22 mouse cellular contexts compared by ENCODE assay signal in the genomic region with DNA sequence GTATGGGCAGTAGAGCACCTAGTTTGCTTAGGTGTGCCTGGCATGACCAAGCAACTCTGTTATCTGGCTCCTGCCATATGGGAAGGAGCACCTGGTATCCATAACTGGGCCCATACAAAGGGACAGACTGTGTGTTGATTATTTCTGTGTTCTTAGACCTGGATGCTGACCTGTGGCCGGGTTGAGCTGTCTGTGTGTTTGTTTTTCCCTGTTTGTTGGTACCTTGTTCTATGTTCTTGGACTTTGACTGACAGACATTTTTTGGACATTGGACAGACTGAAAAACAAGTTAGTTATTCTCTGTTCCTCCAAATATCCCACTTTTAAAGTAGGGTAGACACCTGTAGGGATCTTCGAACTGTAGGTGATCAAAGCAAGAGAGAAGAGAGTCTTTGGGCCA.
DNase-seq lines count a peak whose midpoint lies in the region; ATAC-seq and TF ChIP-seq lines count a peak whose summit lies in the region.
"Had no signal": no experiment of that assay in that cellular context is flagged by ENCODE, and none has a peak within 500 bp of the region (broad histone marks: within the 10 kb centered on the region; RNA-seq: fewer than 3 reads in every experiment).

No protein-coding gene starts in this region.

- no peaks in the 10 kb centered on the region for H3K27me3 ChIP-seq in kidney, adult 2 months (replicated peaks; ENCODE audit: control insufficient read depth, insufficient read depth, low read length)
- H3K27me3 ChIP-seq in kidney, embryonic 16.5 days (ENCODE audit: insufficient read depth, low read length), result no peaks in the 10 kb centered on the region
- no peaks in the 10 kb centered on the region for H3K27me3 ChIP-seq in liver, adult 2 months (ENCODE audit: control insufficient read depth, insufficient read depth, low read length)
- H3K27me3 ChIP-seq: embryonic facial prominence, embryonic 13.5 days; embryonic facial prominence, embryonic 15.5 days; forebrain, embryonic 12.5 days had no signal

- TF ChIP-seq CTCF in kidney, adult 2 months (conservative IDR thresholded peaks at IDR 0.05; ENCODE audit: insufficient read depth, insufficient read length, low read depth, low read length), result no peak
- TF ChIP-seq CTCF in liver, adult 2 months (IDR thresholded peaks at IDR 0.05; ENCODE audit: low read depth, low read length), result no peak

- H3K4me1 ChIP-seq in kidney, adult 2 months (ENCODE audit: control insufficient read depth, insufficient read depth, low read length), result no peaks in the 10 kb centered on the region
- H3K4me1 ChIP-seq in kidney, embryonic 16.5 days (ENCODE audit: insufficient read depth, low read length), result no peaks in the 10 kb centered on the region
- peaks cover 9% of the 10 kb centered on the region for H3K4me1 ChIP-seq in liver, adult 2 months (ENCODE audit: control insufficient read depth, insufficient read depth, low read length)
- H3K4me1 ChIP-seq: embryonic facial prominence, embryonic 13.5 days; embryonic facial prominence, embryonic 15.5 days; forebrain, embryonic 10.5 days; forebrain, embryonic 12.5 days had no signal

- no peak for TF ChIP-seq POLR2A in kidney, adult 2 months (IDR thresholded peaks at IDR 0.05; ENCODE audit: low read depth, low read length)
- TF ChIP-seq POLR2A in liver, adult 2 months (IDR thresholded peaks at IDR 0.05; ENCODE audit: extremely low read depth, insufficient read depth, low read length), result no peak

- WGBS in kidney, adult 2 months, result 45% methylated on average over 2 of the region's 2 CpGs
- 88% methylated on average over 2 of the region's 2 CpGs for WGBS in kidney, embryonic 16.5 days
- 26% methylated on average over 2 of the region's 2 CpGs for WGBS in liver, adult 2 months

- ATAC-seq in kidney, embryonic 16.5 days (ENCODE audit: low FRiP score, low TSS enrichment), result no peak
- ATAC-seq: forebrain, embryonic 14.5 days had no signal

- no peak overlapping the region for H3K4me2 ChIP-seq in kidney, embryonic 16.5 days (replicated peaks; ENCODE audit: low read depth, low read length)
- H3K4me2 ChIP-seq: embryonic facial prominence, embryonic 13.5 days; embryonic facial prominence, embryonic 15.5 days; forebrain, embryonic 12.5 days had no signal

- peak; percentile 69 for DNase-seq in kidney, adult 2 months
- no peak for DNase-seq in kidney, postnatal 4 days
- peak; percentile 67 for DNase-seq in kidney, adult 9 months
- DNase-seq in liver, adult 2 months (ENCODE audit: extremely low read depth, low read depth, low spot score), result peak; percentile 92
- DNase-seq in liver, result no peak
- DNase-seq: adrenal gland, adult 2 months; adrenal gland, postnatal 10 days; adrenal gland, postnatal 25 days; cerebellum, adult 11 months; cerebellum, adult 18-20 months; cerebellum, adult 8-10 months; cerebellum, adult 9-11 months; cerebellum, postnatal 14 days; cerebellum, postnatal 36 days; embryo, embryonic 11 days had no signal

- no peaks in the 10 kb centered on the region for H3K36me3 ChIP-seq in kidney, adult 2 months (ENCODE audit: control insufficient read depth, insufficient read depth, low read length)
- H3K36me3 ChIP-seq in kidney, embryonic 16.5 days (ENCODE audit: insufficient read depth, low read length), result no peaks in the 10 kb centered on the region
- no peaks in the 10 kb centered on the region for H3K36me3 ChIP-seq in liver, adult 2 months (ENCODE audit: control insufficient read depth, insufficient read depth, low read length)
- H3K36me3 ChIP-seq: embryonic facial prominence, embryonic 13.5 days; embryonic facial prominence, embryonic 15.5 days; forebrain, embryonic 10.5 days; forebrain, embryonic 12.5 days had no signal

- H3K79me2 ChIP-seq in liver, adult 2 months (ENCODE audit: control insufficient read depth, insufficient read depth, low read length), result no peaks in the 10 kb centered on the region

- H3K9ac ChIP-seq in kidney, embryonic 16.5 days (replicated peaks; ENCODE audit: low read length), result no peak overlapping the region
- H3K9ac ChIP-seq in liver, adult 2 months (ENCODE audit: low read depth, low read length), result no peak overlapping the region
- H3K9ac ChIP-seq: embryonic facial prominence, embryonic 13.5 days; embryonic facial prominence, embryonic 15.5 days; forebrain, embryonic 12.5 days had no signal

- 0 out of 2 replicates have a peak, but pooled peaks cover 3% of the 10 kb centered on the region for H3K9me3 ChIP-seq in kidney, embryonic 16.5 days (ENCODE audit: low read length)
- H3K9me3 ChIP-seq: embryonic facial prominence, embryonic 13.5 days; embryonic facial prominence, embryonic 15.5 days; forebrain, embryonic 10.5 days; forebrain, embryonic 12.5 days had no signal

- no peak overlapping the region for H3K4me3 ChIP-seq in kidney, adult 2 months (ENCODE audit: insufficient read depth, low read depth, low read length)
- H3K4me3 ChIP-seq in kidney, embryonic 16.5 days (ENCODE audit: low read length), result no peak overlapping the region
- no peak overlapping the region for H3K4me3 ChIP-seq in liver, adult 2 months (ENCODE audit: insufficient read depth, low read depth, low read length)
- H3K4me3 ChIP-seq: embryonic facial prominence, embryonic 13.5 days; embryonic facial prominence, embryonic 15.5 days; erythroblast, embryonic 14.5 days; forebrain, embryonic 10.5 days; forebrain, embryonic 12.5 days had no signal

- peak overlapping the region; percentile 66 for H3K27ac ChIP-seq in kidney, adult 2 months (ENCODE audit: insufficient read depth, low read depth, low read length)
- H3K27ac ChIP-seq in kidney, embryonic 16.5 days (ENCODE audit: low read length), result no peak overlapping the region
- H3K27ac ChIP-seq in liver, adult 2 months (replicated peaks; ENCODE audit: insufficient read depth, low read depth, low read length), result peak overlapping the region; percentile 100
- H3K27ac ChIP-seq: embryonic facial prominence, embryonic 13.5 days; embryonic facial prominence, embryonic 15.5 days; forebrain, embryonic 10.5 days; forebrain, embryonic 12.5 days had no signal

Comparison
In these comparisons a context has a peak if more than half of its experiments do, and no peak if none do; other contexts are left out.
1. DNase-seq: peak in kidney, adult 2 months (single experiment), kidney, adult 9 months (single experiment) and liver, adult 2 months (single experiment); none in kidney, postnatal 4 days (0 of 2) and liver (single experiment).